Mouse (Mus musculus): ENCODE results near the gene Impdh1. TPM values are rescaled to one million over a fixed set of nuclear protein-coding genes. Genes with fewer than 3 reads are reported as not detected.

The Impdh1 gene
- 117 TPM for polyA plus RNA-seq (2017; shearing (Covaris generic))

GRCm38 (mm10) chr6:29215881-29216501, at the start of gene Impdh1:
TSS of gene Impdh1 (minus strand) at chr6:29216364.

GRCm38 (mm10) chr6:29178888-29179658, 37.1 kb downstream of the Impdh1 start, which contains the start of gene Prrt4:
TSS of gene Prrt4 (minus strand) at chr6:29179584.

DNA sequence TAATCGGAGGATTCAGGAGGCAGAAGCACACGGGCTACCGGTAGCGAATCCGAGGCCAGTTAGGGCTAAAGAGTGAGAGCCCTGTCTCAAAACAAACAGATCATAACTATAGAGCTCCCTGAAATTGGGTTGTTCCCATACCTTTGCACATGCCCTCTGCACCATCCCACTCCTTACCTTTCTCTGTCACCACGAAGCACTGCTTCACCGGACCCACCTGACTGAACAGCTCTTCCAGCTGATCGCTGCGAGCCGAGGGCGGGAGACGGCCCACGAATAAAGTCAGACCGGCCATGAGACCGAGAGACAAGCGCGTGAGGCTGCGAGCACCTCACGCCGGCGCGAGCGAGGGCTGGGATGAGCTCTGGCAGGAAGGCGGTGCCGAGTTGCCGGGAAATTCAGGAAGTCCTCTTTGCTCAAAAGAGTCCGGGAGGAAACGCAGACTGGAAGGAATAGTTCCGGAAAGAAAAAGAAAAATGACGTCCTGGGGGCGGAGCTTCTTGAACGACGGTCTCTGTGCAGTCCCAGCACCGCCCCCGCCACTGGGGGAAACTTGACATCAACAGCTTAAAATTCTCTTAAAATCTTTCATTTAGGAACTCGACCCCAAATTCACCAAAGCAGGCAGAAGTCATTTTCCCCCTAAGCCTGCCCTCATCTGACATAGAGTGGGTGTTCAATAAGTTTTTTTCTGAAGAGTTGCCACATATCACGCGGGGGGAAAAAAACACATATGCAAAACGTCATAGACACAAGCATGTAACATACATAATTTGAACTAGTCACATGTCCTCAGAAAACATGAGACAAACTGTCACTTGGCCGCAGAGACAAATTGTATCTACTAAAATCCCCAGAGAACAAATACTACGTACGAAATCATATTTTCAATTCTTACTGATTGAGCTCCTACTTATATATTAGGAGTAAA, 51.6 kb downstream of the Impdh1 start, which contains the start of gene Rbm28:
TSS of gene Rbm28 (minus strand) at position 693 of the 931 bp plus-strand sequence.

Other genes with a start within 250 kb of the Impdh1 start
- not detected for gene Lep, start 156.1 kb downstream of the Impdh1 start, polyA plus RNA-seq (2017; shearing (Covaris generic))
- 63.0 TPM for gene Rbm28, start 51.4 kb downstream of the Impdh1 start, polyA plus RNA-seq (2017; shearing (Covaris generic))
- 0.48 TPM for gene Prrt4, start 36.8 kb downstream of the Impdh1 start, polyA plus RNA-seq (2017; shearing (Covaris generic))
- gene Hilpda, start 56.1 kb upstream of the Impdh1 start, polyA plus RNA-seq (2017; shearing (Covaris generic)), result 229 TPM
- 0.52 TPM for gene Fam71f2, start 63.2 kb upstream of the Impdh1 start, polyA plus RNA-seq (2017; shearing (Covaris generic))
- gene Fam71f1, start 102.8 kb upstream of the Impdh1 start, polyA plus RNA-seq (2017; shearing (Covaris generic)), result not detected
- 76.9 TPM for gene Calu, start 131.7 kb upstream of the Impdh1 start, polyA plus RNA-seq (2017; shearing (Covaris generic))
- not detected for gene Opn1sw, start 172.1 kb upstream of the Impdh1 start, polyA plus RNA-seq (2017; shearing (Covaris generic))
- 1.9 TPM for gene Ccdc136, start 179.9 kb upstream of the Impdh1 start, polyA plus RNA-seq (2017; shearing (Covaris generic))
- gene Flnc, start 216.9 kb upstream of the Impdh1 start, polyA plus RNA-seq (2017; shearing (Covaris generic)), result 0.10 TPM

All from effector memory CD4-positive, alpha-beta T cell, adult 7 months (primary cell).